ENCODE assay signal across 32 mouse cellular contexts in genomic region chr10:82868418-82869086, GRCm38 (mm10). TPM values are rescaled to one million over a fixed set of nuclear protein-coding genes. Genes with fewer than 3 reads are reported as not detected.
DNase-seq lines count a peak whose midpoint lies in the region; ATAC-seq and TF ChIP-seq lines count a peak whose summit lies in the region.
"Had no signal": no experiment of that assay in that cellular context is flagged by ENCODE, and none has a peak within 500 bp of the region (broad histone marks: within the 10 kb centered on the region; RNA-seq: fewer than 3 reads in every experiment).

No protein-coding gene starts in this region.

- peak overlapping the region; percentile 45 for H3K27ac ChIP-seq in liver, adult 2 months (replicated peaks; ENCODE audit: insufficient read depth, low read depth, low read length)
- H3K27ac ChIP-seq in liver, postnatal 0 days (ENCODE audit: low read depth): 0 out of 2 replicates have a peak overlapping the region, but pooled peaks have one; percentile 49
- H3K27ac ChIP-seq: embryonic facial prominence, embryonic 13.5 days; heart, adult 2 months; hindbrain, embryonic 10.5 days; kidney, postnatal 0 days; limb, embryonic 10.5 days; limb, embryonic 15.5 days; midbrain, embryonic 12.5 days; neural tube, embryonic 12.5 days had no signal

- TF ChIP-seq POLR2A in liver, adult 2 months (IDR thresholded peaks at IDR 0.05; ENCODE audit: extremely low read depth, insufficient read depth, low read length): no peak

- no peak overlapping the region for H3K4me2 ChIP-seq in liver, postnatal 0 days (ENCODE audit: low read depth, low read length)
- H3K4me2 ChIP-seq: embryonic facial prominence, embryonic 13.5 days; limb, embryonic 15.5 days; lung, embryonic 14.5 days; midbrain, embryonic 12.5 days; neural tube, embryonic 12.5 days had no signal

- WGBS in liver, adult 2 months: 12% methylated on average over 6 of the region's 6 CpGs
- 46% methylated on average over 6 of the region's 6 CpGs for WGBS in liver, postnatal 0 days (ENCODE audit: insufficient replicate concordance)

- H3K9ac ChIP-seq in liver, adult 2 months (ENCODE audit: low read depth, low read length): no peak overlapping the region
- H3K9ac ChIP-seq in liver, postnatal 0 days (replicated peaks): no peak overlapping the region
- H3K9ac ChIP-seq: embryonic facial prominence, embryonic 13.5 days; limb, embryonic 15.5 days; lung, embryonic 14.5 days; midbrain, embryonic 12.5 days; neural tube, embryonic 12.5 days had no signal

- DNase-seq in liver, adult 2 months (ENCODE audit: extremely low read depth, low read depth, low spot score): peak; percentile 80
- DNase-seq in liver: no peak
- DNase-seq in 416B (ENCODE audit: low read depth): peak; percentile 53
- DNase-seq in adrenal gland, adult 8-10 months: peak; percentile 70
- no peak for DNase-seq in liver, postnatal 0 days
- DNase-seq in Muller cell, postnatal 12 days (ENCODE audit: inconsistent ontology term): no peak
- DNase-seq: cerebellum, adult 18-20 months; cerebellum, postnatal 10 days; heart, adult 2 months; heart, postnatal 14 days; kidney, adult 18-20 months; kidney, postnatal 4 days; lung, embryonic 14.5 days; right cerebral cortex, adult 18-20 months; spleen, adult 18-20 months; thymus, adult 2 months; thymus, postnatal 4 days had no signal

- H3K4me1 ChIP-seq in liver, adult 2 months (ENCODE audit: control insufficient read depth, insufficient read depth, low read length): peaks cover 7% of the 10 kb centered on the region
- peaks cover 21% of the 10 kb centered on the region; the same call in 1 of the 2 replicates for H3K4me1 ChIP-seq in liver, postnatal 0 days (ENCODE audit: insufficient read depth)

- ATAC-seq in liver, postnatal 0 days: 0 out of 2 replicates have a peak, but pooled peaks have one; percentile 41
- ATAC-seq in erythroblast, adult 5-6 weeks (replicated peaks; ENCODE audit: low FRiP score, poor library complexity, severe bottlenecking): no peak
- ATAC-seq: forebrain, embryonic 16.5 days; hindbrain, embryonic 16.5 days; Patski had no signal

- H3K36me3 ChIP-seq in liver, adult 2 months (ENCODE audit: control insufficient read depth, insufficient read depth, low read length): peaks cover 21% of the 10 kb centered on the region
- H3K36me3 ChIP-seq in liver, postnatal 0 days (replicated peaks; ENCODE audit: insufficient read depth, low read length): peaks cover 27% of the 10 kb centered on the region

- H3K27me3 ChIP-seq in liver, adult 2 months (ENCODE audit: control insufficient read depth, insufficient read depth, low read length): no peaks in the 10 kb centered on the region
- no peaks in the 10 kb centered on the region for H3K27me3 ChIP-seq in liver, postnatal 0 days (ENCODE audit: insufficient read depth, low read length)
- H3K27me3 ChIP-seq: embryonic facial prominence, embryonic 13.5 days; limb, embryonic 15.5 days; megakaryocyte, embryonic 14.5 days; midbrain, embryonic 12.5 days; neural tube, embryonic 12.5 days; Patski had no signal

- H3K4me3 ChIP-seq in liver, adult 2 months (ENCODE audit: insufficient read depth, low read depth, low read length): no peak overlapping the region
- no peak overlapping the region for H3K4me3 ChIP-seq in liver, postnatal 0 days (ENCODE audit: low read depth, low read length)
- H3K4me3 ChIP-seq: embryonic facial prominence, embryonic 13.5 days; erythroblast, embryonic 14.5 days; heart, adult 2 months; hindbrain, embryonic 10.5 days; limb, embryonic 10.5 days; limb, embryonic 15.5 days; megakaryocyte, embryonic 14.5 days; midbrain, embryonic 12.5 days; myocyte; neural tube, embryonic 12.5 days had no signal

- H3K79me2 ChIP-seq in liver, adult 2 months (ENCODE audit: control insufficient read depth, insufficient read depth, low read length): peaks cover 36% of the 10 kb centered on the region; the same call in 1 of the 2 replicates

- no peak for TF ChIP-seq CTCF in liver, adult 2 months (IDR thresholded peaks at IDR 0.05; ENCODE audit: low read depth, low read length)
- no peak for TF ChIP-seq CTCF in liver, postnatal 0 days (IDR thresholded peaks at IDR 0.05; ENCODE audit: low read depth)

- H3K9me3 ChIP-seq in liver, postnatal 0 days (ENCODE audit: low read length): no peaks in the 10 kb centered on the region
- H3K9me3 ChIP-seq: embryonic facial prominence, embryonic 13.5 days; G1E; hindbrain, embryonic 10.5 days; limb, embryonic 10.5 days; limb, embryonic 15.5 days; megakaryocyte, embryonic 14.5 days; midbrain, embryonic 12.5 days; neural tube, embryonic 12.5 days had no signal

- TF ChIP-seq EP300 in liver, postnatal 0 days (IDR thresholded peaks at IDR 0.05; ENCODE audit: low read depth): no peak

RNA-seq across cellular contexts. Expression of gene Eid3, which starts 2.1 kb away (rescaled TPM):
- total RNA-seq in liver, adult 2 months (2014; rRNA removed): 2.1 and 2.3 TPM in 2 replicates
- 0.26 and 0.50 TPM in 2 replicates for polyA plus RNA-seq in liver, adult 2 months (2012; rRNA removed)
- 1 to 10 TPM; 1.5 to 3.5 (median 3.0) TPM for total RNA-seq in adrenal gland, adult 8-10 months (2022)
- polyA plus RNA-seq in liver, postnatal 0 days (2015; fragmentation: Nextera tagmentation; extraction: Ambion mirVana): 0.15 TPM in 1 of 2 replicates, not detected in the other
- total RNA-seq in erythroblast, adult 5-6 weeks (2015; ENCODE audit: low replicate concordance): 1.3 TPM in 1 of 2 replicates, not detected in the other
- total RNA-seq in erythroblast, adult 5-6 weeks (2017; ENCODE audit: low replicate concordance): 1.4 and 5.2 TPM in 2 replicates

RNA-seq across cellular contexts. Expression of gene Txnrd1, which starts 34.8 kb away (rescaled TPM):
- total RNA-seq in liver, adult 2 months (2014; rRNA removed): 71.2 and 83.2 TPM in 2 replicates
- polyA plus RNA-seq in liver, adult 2 months (2012; rRNA removed): 50.4 and 51.9 TPM in 2 replicates
- total RNA-seq in adrenal gland, adult 8-10 months (2022): 100 to 1,000 TPM in 2 of 4 experiments, 10 to 100 TPM in 2; 75.8 to 107 (median 91.5) TPM
- polyA plus RNA-seq in liver, postnatal 0 days (2015; fragmentation: Nextera tagmentation; extraction: Ambion mirVana): 26.7 and 28.1 TPM in 2 replicates
- total RNA-seq in erythroblast, adult 5-6 weeks (2015; ENCODE audit: low replicate concordance): 12.1 and 20.9 TPM in 2 replicates
- 18.0 and 25.3 TPM in 2 replicates for total RNA-seq in erythroblast, adult 5-6 weeks (2017; ENCODE audit: low replicate concordance)

Comparison
In these comparisons a context has a peak if more than half of its experiments do, and no peak if none do; other contexts are left out.
1. DNase-seq: peak in liver, adult 2 months (single experiment), 416B (single experiment) and adrenal gland, adult 8-10 months (single experiment); none in liver (single experiment), liver, postnatal 0 days (single experiment) and Muller cell, postnatal 12 days (single experiment).